Mouse (Mus musculus) kidney, embryonic 15.5 days (tissue): ENCODE results near the gene Nck1. TPM values are rescaled to one million over a fixed set of nuclear protein-coding genes. Genes with fewer than 3 reads are reported as not detected.

Experiments
- ATAC-seq: fragments of 200-750 bp; cut with Nextera tagmentation; replicated peaks from 2 replicates; pipeline ENCODE4 v1.8.0; 2017; ENCODE audit warnings: moderate TSS enrichment; ENCODE audit not compliant: low FRiP score
- H3K27ac ChIP-seq: fragments of 300-500 bp; sonication (generic); 2 replicates; pipeline ENCODE4 v1.5.1; 2015; ENCODE audit warnings: mild to moderate bottlenecking, inconsistent platforms
- H3K27me3 ChIP-seq: fragments of 300-500 bp; sonication (generic); 2 replicates; pipeline ENCODE4 v1.6.1; 2015; ENCODE audit warnings: inconsistent platforms
- H3K36me3 ChIP-seq: fragments of 300-500 bp; sonication (generic); 2 replicates; pipeline ENCODE4 v1.6.1; 2015; ENCODE audit warnings: inconsistent platforms
- H3K4me1 ChIP-seq: fragments of 300-500 bp; sonication (generic); 2 replicates; pipeline ENCODE4 v1.6.1; 2015; ENCODE audit warnings: inconsistent platforms
- H3K4me2 ChIP-seq: fragments of 300-500 bp; sonication (generic); 2 replicates; pipeline ENCODE4 v1.6.1; 2015; ENCODE audit warnings: moderate library complexity, mild to moderate bottlenecking, inconsistent platforms
- H3K4me3 ChIP-seq: fragments of 300-500 bp; sonication (generic); replicated peaks from 2 replicates; pipeline ENCODE4 v1.5.1; 2015; ENCODE audit warnings: mild to moderate bottlenecking, inconsistent platforms
- H3K9ac ChIP-seq: fragments of 300-500 bp; sonication (generic); 2 replicates; pipeline ENCODE4 v1.6.1; 2015; ENCODE audit warnings: mild to moderate bottlenecking, inconsistent platforms
- H3K9me3 ChIP-seq: fragments of 300-500 bp; sonication (generic); replicated peaks from 2 replicates; pipeline ENCODE4 v1.6.1; 2016; ENCODE audit warnings: inconsistent platforms
- WGBS: fragments of 180-500 bp; shearing (Covaris S2); methylation state at CpG from one replicate; pipeline ENCODE4 v1.1.7; 2015; ENCODE audit warnings: mixed read lengths; 5-methylcytosine and 5-hydroxymethylcytosine counted together
- polyA plus RNA-seq: library from polyadenylated mRNA; unstranded; fragments of >200 nt; fragmentation: Nextera tagmentation; extraction: Ambion mirVana; gene quantifications from 2 replicates; pipeline ENCODE4 v1.2.1, GENCODE M21; 2015

Gene Nck1
- polyA plus RNA-seq: 71.5 and 76.8 TPM in 2 replicates

DNA sequence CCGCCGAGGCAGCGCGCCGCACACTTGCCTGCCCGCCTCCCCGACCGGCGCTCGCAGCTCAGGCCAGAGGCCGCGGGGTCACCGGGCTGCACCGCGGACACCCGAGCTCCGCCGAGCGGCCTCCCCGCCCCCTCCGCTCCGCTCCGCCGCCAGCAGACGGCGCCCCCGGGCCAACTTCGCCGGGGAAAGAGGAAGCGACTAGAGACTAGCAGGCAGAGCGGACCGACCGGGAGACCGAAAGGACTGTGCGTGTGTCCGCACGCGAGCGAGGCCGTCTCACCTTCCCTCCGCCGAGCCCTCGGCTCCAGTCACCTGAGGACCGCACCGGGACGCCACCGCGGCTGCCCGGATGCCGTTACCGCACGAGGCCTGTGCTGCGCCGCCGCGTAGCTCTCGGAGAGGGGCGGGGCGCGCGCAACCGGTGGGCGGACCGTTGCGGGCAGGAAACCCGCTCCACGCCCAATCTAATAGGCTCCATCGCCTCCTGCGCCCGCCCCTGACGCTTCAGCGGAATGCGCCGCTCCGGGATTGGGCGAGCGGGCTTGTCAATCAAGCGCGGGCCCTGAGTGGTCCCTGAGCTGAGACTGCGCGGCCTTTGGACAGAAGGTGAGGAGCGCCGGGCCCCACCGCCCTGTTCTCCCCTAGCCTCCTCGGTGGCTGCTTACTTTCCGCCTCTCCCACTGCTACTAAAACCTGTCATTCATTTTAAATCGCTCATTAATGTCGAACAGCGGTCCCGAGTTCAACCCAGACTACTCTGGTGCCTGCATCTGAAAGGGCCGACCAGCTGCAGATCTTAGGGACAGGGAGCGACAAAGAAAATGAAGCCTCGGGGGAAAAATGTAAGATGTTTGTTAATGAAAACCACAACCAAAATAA lies at the start of gene Nck1:
Nck1 (minus strand) TSS at position 420 of the 879 bp plus-strand sequence.
- 0 out of 2 replicates have a peak, but pooled peaks cover 10% of the 10 kb centered on the region for H3K36me3 ChIP-seq
- H3K9me3 ChIP-seq: no peaks in the 10 kb centered on the region
- peak within 1 kb of the TSS; percentile 95 for H3K9ac ChIP-seq
- H3K4me2 ChIP-seq: peak within 1 kb of the TSS; percentile 78
- H3K27ac ChIP-seq: peak within 1 kb of the TSS; percentile 96
- H3K4me3 ChIP-seq: peak within 1 kb of the TSS; percentile 92
- under 1% methylated on average over 93 of the region's 93 CpGs for WGBS
- ATAC-seq: peak; percentile 100
- H3K27me3 ChIP-seq: no peaks in the 10 kb centered on the region
- H3K4me1 ChIP-seq: peaks cover 16% of the 10 kb centered on the region

DNA sequence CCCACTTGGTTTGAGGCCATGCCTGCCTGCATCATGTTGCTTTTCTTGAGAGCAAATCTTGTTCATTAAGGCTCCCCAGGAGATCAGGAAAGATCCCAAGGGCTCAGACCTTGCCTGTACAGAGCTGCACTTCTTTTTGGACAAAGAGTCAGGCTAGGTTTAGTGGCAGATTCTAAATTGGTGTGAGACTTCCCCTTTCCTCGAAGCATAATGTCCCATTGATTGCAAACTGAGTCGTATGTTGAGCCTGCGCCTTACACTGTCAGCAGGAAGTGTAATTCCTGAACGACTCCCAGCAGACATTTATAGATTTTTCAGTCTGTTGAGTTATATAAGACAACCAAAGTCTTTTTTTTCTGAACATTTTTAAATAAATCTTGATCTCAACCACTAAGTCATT lies 44.5 kb upstream of the Nck1 start:
- no peak overlapping the region for H3K27ac ChIP-seq
- H3K4me2 ChIP-seq: no peak overlapping the region
- no peaks in the 10 kb centered on the region for H3K36me3 ChIP-seq
- no peaks in the 10 kb centered on the region for H3K9me3 ChIP-seq
- 65% methylated on average over 4 of the region's 4 CpGs for WGBS
- no peak for ATAC-seq
- no peaks in the 10 kb centered on the region for H3K27me3 ChIP-seq
- no peak overlapping the region for H3K4me3 ChIP-seq
- no peak overlapping the region for H3K9ac ChIP-seq
- no peaks in the 10 kb centered on the region for H3K4me1 ChIP-seq

DNA sequence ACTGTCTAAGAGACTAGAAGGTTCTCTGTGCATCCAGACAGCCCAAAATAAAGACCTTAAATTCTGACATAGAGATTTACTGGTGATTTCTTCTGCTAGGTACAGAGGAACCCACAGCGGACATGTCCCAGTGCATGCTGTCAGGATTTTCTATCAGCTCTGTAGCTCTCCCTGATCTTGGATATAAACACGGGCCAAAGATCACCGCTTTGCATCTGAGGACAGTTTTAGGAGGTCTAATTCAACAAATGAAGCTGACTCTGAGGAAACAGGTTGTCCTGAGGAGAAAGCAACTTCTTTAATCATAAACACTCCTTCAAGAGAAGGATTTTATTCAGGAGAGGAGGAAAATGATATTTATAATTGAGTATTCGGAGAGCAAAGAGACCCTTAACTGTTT lies 38.1 kb upstream of the Nck1 start:
- Histone ChIP-seq H3K4me3 (no peak overlapping the region), H3K36me3 (no peaks in the 10 kb centered on the region), H3K4me1 (peaks cover 22% of the 10 kb centered on the region), H3K9me3 (no peaks in the 10 kb centered on the region), H3K27me3 (no peaks in the 10 kb centered on the region), H3K9ac (no peak overlapping the region), H3K27ac (peak overlapping the region; percentile 93), H3K4me2 (no peak overlapping the region)
- no peak for ATAC-seq
- 68% methylated on average over 4 of the region's 4 CpGs for WGBS

DNA sequence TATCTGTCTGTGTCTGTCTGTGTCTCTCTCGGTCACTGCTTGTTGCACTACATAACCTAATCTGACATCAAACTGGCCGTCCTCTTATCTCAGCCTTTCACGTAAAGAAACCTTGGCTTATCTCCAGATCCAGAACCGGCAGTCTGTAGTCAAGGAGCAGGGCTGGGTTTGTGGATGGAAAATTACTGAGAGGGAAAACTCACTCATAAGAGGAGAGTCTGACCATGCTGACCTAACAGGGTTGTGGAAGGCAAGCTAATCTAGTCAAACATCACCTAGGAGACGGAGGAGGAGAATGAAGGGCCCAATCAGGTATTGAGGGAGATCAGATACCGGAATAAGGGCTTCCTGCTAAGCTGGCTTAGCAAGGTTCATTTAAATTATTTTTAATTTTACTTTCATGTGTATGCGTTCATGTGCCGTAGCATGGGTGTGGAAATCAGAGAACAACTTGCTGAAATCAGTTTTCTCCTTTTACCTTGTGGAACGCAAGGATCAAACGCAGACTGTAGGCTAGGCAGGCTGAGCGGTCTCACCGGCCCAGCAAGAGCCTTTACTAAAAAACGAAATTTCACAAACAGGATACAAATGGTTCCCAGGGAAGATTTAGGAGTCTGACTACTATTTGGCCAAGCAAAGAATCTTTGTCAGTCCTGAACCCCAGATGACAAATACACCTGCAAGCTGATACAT lies 37.1 kb upstream of the Nck1 start:
- WGBS: 56% methylated on average over 13 of the region's 13 CpGs
- H3K27ac ChIP-seq: peak overlapping the region; percentile 93
- H3K4me1 ChIP-seq: peaks cover 25% of the 10 kb centered on the region
- no peak overlapping the region for H3K9ac ChIP-seq
- H3K36me3 ChIP-seq: no peaks in the 10 kb centered on the region
- peak; percentile 90 for ATAC-seq
- H3K4me2 ChIP-seq: 0 out of 2 replicates have a peak overlapping the region, but pooled peaks have one; percentile 19
- no peaks in the 10 kb centered on the region for H3K27me3 ChIP-seq
- H3K4me3 ChIP-seq: no peak overlapping the region
- H3K9me3 ChIP-seq: no peaks in the 10 kb centered on the region

DNA sequence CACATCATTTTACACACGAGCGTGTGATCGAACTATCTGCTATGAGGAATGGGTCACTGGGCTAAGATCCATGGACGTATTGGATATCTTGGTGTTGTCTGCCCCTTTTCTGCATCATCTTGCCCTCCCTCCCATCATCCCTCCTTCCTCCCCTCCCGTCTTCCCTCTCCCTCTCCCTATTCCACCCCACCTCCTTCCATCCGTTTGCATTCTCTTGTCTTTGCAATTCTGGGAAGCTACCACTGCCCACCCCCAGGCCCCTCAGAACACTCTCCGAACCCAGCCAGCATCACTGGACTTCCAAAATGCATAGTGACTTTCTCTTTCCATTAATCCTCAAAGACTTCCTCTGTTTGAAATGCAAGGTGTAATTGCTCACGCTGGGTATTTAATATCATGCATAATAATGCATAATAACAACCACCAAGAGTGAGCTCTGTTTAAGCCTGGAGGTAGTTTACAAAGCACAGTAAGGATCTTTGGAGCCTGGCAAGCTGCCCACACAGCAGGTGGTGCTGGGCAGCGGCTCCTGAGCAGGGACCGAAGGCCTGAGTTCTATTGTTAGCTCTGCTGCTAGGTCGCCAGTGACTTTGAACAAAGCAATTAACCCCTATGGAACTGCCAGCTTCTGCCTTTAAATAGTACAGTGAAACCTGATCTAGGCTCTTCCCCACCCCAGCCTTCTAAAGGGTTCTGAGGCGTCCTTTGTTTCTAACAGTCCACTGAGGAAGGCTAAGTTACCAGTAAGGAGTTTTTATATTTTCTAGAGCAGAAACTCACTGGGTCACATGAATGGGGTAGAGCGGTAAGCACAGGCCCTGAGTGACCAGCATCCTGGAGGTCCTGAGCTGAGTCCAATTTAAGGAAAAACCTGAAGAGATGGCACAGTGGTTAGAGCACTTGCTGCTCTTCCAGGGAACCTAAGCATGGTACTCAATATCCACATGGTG lies 35.9 kb upstream of the Nck1 start:
- ATAC-seq: peak; percentile 66
- Histone ChIP-seq H3K4me3 (no peak overlapping the region), H3K9ac (no peak overlapping the region), H3K36me3 (no peaks in the 10 kb centered on the region), H3K9me3 (no peaks in the 10 kb centered on the region), H3K4me2 (no peak overlapping the region), H3K27ac (peak overlapping the region; percentile 82), H3K4me1 (peaks cover 25% of the 10 kb centered on the region), H3K27me3 (no peaks in the 10 kb centered on the region)
- WGBS: 44% methylated on average over 13 of the region's 13 CpGs

DNA sequence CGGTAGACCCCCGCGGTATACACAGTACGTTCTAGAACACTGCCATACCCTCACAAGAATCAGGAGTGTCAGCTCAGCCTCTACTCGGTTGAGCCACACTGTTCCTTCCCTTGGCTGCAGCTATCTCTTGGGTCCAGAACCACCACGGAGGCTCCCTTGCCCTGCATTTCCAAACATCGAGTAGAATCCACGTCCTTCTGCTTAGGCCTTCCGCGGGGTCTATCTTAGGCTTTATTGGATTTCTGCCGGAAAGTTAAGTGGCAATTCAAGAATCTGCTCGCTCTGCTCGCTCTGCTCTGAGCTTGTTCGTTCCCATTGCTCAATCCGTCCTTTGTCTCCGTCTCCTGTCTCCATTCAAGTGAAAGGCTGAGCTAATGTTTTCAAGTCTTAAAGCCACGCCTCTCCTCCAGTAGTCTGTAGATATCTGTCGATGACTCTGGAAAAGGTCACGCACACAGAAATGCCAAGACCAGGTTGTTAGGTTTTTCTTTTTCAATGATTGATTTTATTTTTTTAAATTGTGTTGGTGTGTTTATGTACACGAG lies 34.3 kb upstream of the Nck1 start:
- no peak overlapping the region for H3K27ac ChIP-seq
- no peaks in the 10 kb centered on the region for H3K9me3 ChIP-seq
- H3K4me2 ChIP-seq: no peak overlapping the region
- H3K27me3 ChIP-seq: no peaks in the 10 kb centered on the region
- H3K4me3 ChIP-seq: no peak overlapping the region
- H3K4me1 ChIP-seq: peaks cover 25% of the 10 kb centered on the region
- no peak for ATAC-seq
- H3K36me3 ChIP-seq: no peaks in the 10 kb centered on the region
- WGBS: 80% methylated on average over 20 of the region's 20 CpGs
- H3K9ac ChIP-seq: no peak overlapping the region

DNA sequence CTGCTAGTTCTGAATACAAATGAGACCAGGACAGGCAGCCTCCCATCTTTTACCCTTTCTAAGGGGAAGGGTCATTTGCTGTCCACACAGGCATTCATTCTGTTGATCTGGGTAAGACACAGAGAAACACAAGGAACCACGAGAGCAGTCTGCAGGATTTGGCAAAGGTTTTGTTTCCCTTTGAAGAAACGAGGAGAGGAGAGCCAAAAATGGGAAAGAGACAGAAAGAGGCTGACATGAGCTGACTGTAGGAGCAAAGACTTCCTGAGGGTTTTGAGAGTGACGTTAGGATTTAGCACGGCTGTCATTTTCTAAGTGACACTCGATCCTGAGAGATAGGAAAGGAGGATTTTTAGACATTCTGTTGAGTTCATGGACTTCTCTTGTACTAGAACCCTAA lies 28.0 kb upstream of the Nck1 start:
- H3K36me3 ChIP-seq: no peaks in the 10 kb centered on the region
- H3K9me3 ChIP-seq: no peaks in the 10 kb centered on the region
- no peak for ATAC-seq
- no peak overlapping the region for H3K27ac ChIP-seq
- no peak overlapping the region for H3K9ac ChIP-seq
- 55% methylated on average over 5 of the region's 5 CpGs for WGBS
- H3K4me3 ChIP-seq: no peak overlapping the region
- peaks cover 15% of the 10 kb centered on the region; the same call in 1 of the 2 replicates for H3K4me1 ChIP-seq
- H3K4me2 ChIP-seq: no peak overlapping the region
- 0 out of 2 replicates have a peak, but pooled peaks cover 3% of the 10 kb centered on the region for H3K27me3 ChIP-seq

DNA sequence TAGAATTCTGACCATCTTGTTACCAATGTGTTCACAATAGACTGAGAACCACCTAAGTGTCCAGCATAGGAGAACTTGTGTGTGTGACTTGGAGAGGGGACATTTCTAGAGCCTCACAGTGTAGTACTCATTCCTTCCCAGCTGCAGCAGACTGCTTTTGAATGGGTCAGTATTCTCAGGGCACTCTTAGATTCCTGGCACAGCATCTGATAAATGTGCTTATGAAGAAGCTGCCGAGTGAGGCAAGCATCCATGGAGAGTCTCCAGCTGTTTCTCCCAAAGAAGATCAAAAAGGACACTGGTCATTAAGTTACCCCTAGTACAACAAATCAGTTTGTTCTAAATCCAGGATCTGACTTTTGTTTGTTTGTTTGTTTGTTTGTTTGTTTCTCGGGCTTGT lies 27.4 kb upstream of the Nck1 start:
- Histone ChIP-seq H3K4me1 (peaks cover 13% of the 10 kb centered on the region; the same call in 1 of the 2 replicates), H3K9ac (no peak overlapping the region), H3K4me3 (no peak overlapping the region), H3K36me3 (no peaks in the 10 kb centered on the region), H3K27ac (no peak overlapping the region), H3K27me3 (0 out of 2 replicates have a peak, but pooled peaks cover 3% of the 10 kb centered on the region), H3K9me3 (no peaks in the 10 kb centered on the region), H3K4me2 (no peak overlapping the region)
- 71% methylated on average over 2 of the region's 2 CpGs for WGBS
- no peak for ATAC-seq

DNA sequence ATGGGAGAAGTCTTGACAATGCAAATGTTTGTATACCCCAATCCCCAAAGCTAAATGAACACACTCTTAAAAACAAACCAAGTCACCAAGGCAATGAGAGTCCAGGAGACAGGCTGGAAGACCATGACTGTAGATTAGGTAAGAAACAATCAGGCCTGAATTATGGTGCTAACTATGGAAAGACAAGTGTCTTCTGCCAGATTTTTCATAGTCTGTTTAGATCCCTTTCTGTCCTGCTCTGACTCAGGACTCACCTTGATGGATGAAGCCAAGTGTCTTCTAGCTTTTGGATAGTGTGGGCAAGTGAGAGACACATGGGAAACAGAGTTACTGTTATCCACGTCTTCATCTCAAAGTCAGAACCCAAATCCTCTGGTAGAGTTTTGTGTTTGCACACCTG lies 25.6 kb upstream of the Nck1 start:
- Histone ChIP-seq H3K4me2 (peak overlapping the region; percentile 96), H3K9ac (no peak overlapping the region), H3K27me3 (0 out of 2 replicates have a peak, but pooled peaks cover 3% of the 10 kb centered on the region), H3K9me3 (no peaks in the 10 kb centered on the region), H3K4me3 (peak overlapping the region; percentile 72), H3K36me3 (no peaks in the 10 kb centered on the region), H3K27ac (no peak overlapping the region), H3K4me1 (peaks cover 13% of the 10 kb centered on the region; the same call in 1 of the 2 replicates)
- WGBS: 73% methylated on average over 1 of the region's 1 CpGs
- ATAC-seq: no peak

DNA sequence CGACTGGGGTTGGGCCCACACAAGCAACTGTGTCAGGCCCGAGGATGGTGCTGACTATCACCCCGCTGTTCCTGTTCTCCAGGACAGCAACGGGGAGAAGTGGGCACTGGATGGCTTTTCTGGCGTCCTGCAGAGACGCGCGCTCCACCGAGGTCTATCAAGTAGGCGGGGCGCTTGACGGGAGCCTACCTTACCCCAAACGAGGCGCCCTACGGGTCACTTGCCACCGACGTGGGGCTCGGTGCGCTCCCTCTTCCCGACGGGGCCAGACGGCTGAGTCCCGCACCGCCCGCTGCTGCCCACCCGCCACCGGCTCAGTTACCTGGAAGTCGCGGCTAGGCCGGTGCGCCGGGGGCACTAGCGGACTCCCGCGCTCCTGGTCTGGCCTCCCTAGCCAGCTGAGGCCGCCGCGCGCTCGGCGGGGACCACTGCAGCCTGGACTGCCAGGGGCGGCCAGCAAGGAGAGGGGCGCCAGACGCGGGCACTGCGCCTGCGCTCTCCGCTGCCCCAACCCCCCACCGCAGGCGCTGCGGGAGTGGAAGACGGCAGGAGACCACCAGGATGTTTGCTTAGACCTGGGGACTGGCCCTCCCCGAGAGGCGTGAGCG lies 24.8 kb upstream of the Nck1 start, which contains the start of gene Slc35g2:
Slc35g2 (minus strand) TSS at position 465 of the 608 bp plus-strand sequence.
- WGBS: under 1% methylated on average over 51 of the region's 55 CpGs
- Histone ChIP-seq H3K4me3 (peak within 1 kb of the TSS; percentile 72), H3K27ac (peak within 1 kb of the TSS; percentile 30; the same call in 1 of the 2 replicates), H3K4me2 (peak within 1 kb of the TSS; percentile 96), H3K9me3 (no peaks in the 10 kb centered on the region), H3K36me3 (no peaks in the 10 kb centered on the region), H3K27me3 (0 out of 2 replicates have a peak, but pooled peaks cover 3% of the 10 kb centered on the region), H3K4me1 (peaks cover 13% of the 10 kb centered on the region; the same call in 1 of the 2 replicates), H3K9ac (peak within 1 kb of the TSS; percentile 65)
- peak; percentile 96 for ATAC-seq
